In the genomic region with DNA sequence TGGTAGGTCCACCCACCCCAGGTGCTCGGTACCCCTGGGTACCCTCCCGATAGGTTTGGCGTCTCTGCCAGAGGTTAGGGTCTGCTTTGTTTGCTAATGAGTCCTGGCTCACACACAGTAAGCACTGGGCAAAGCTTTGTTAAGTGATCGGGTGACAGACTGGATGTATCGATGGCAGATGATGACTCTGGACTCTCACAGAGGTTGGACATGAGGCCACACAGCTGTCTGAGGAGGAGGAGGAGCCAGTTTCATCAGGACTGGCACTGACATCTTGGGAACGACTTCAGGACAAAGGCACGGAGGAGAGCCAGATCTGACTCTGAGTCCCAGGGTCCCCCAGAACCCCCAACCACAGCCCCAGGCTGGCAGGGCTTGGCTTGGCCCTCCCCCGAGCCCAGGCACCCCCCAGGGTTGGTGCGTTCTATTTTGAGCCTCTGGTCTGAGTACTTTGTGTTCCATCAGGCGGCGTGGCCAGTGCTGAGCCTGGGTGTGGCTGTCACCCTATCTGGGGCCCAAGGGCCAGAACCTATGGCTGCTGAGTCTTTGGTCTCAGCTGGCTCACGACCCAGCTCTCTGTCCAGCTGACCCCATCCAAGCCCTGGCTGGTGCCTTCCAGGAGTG, we compare ENCODE assay signal across 11 mouse cellular contexts.
DNase-seq lines count a peak whose midpoint lies in the region; ATAC-seq lines count a peak whose summit lies in the region.
"Had no signal": no experiment of that assay in that cellular context is flagged by ENCODE, and none has a peak within 500 bp of the region (broad histone marks: within the 10 kb centered on the region; RNA-seq: fewer than 3 reads in every experiment).

No protein-coding gene starts in this region.

- ATAC-seq in midbrain, embryonic 13.5 days, result no peak; the same call in 1 of the 2 replicates
- no peak for ATAC-seq in stomach, embryonic 16.5 days (ENCODE audit: insufficient read depth, low FRiP score)
- no peak for ATAC-seq in CD4-positive, CD25-positive, alpha-beta regulatory T cell, adult 4 months
- ATAC-seq: activated CD4-positive, CD25-positive, alpha-beta regulatory T cell, adult 4 months; midbrain, embryonic 15.5 days had no signal

- no peak for DNase-seq in midbrain, embryonic 10.5 days (ENCODE audit: low spot score)
- peak; percentile 87 for DNase-seq in heart, embryonic 10.5 days (ENCODE audit: low spot score)
- DNase-seq in liver, result peak; percentile 40
- DNase-seq in layer of hippocampus, postnatal 14 days (ENCODE audit: low spot score in 2 of 2), result no peak
- no peak for DNase-seq in thymus, adult 18-20 months
- DNase-seq: kidney, adult 18-20 months had no signal

- H3K36me3 ChIP-seq in midbrain, embryonic 10.5 days, result no peaks in the 10 kb centered on the region
- no peaks in the 10 kb centered on the region for H3K36me3 ChIP-seq in midbrain, embryonic 13.5 days
- H3K36me3 ChIP-seq in heart, embryonic 10.5 days, result no peaks in the 10 kb centered on the region
- no peaks in the 10 kb centered on the region for H3K36me3 ChIP-seq in stomach, embryonic 16.5 days (ENCODE audit: control insufficient read depth, insufficient read depth, low read length)
- H3K36me3 ChIP-seq: midbrain, embryonic 15.5 days had no signal

- peak overlapping the region; percentile 50 for H3K27ac ChIP-seq in midbrain, embryonic 10.5 days (replicated peaks)
- no peak overlapping the region for H3K27ac ChIP-seq in midbrain, embryonic 13.5 days
- H3K27ac ChIP-seq in heart, embryonic 10.5 days, result peak overlapping the region; percentile 82
- H3K27ac ChIP-seq in stomach, embryonic 16.5 days (ENCODE audit: low read length), result no peak overlapping the region
- H3K27ac ChIP-seq: midbrain, embryonic 15.5 days had no signal

- no peak overlapping the region for H3K4me3 ChIP-seq in midbrain, embryonic 10.5 days
- no peak overlapping the region for H3K4me3 ChIP-seq in midbrain, embryonic 13.5 days (replicated peaks)
- no peak overlapping the region for H3K4me3 ChIP-seq in heart, embryonic 10.5 days
- no peak overlapping the region for H3K4me3 ChIP-seq in stomach, embryonic 16.5 days (replicated peaks; ENCODE audit: low read length)
- H3K4me3 ChIP-seq: midbrain, embryonic 15.5 days had no signal

- no peaks in the 10 kb centered on the region for H3K9me3 ChIP-seq in midbrain, embryonic 10.5 days (replicated peaks)
- H3K9me3 ChIP-seq in midbrain, embryonic 13.5 days, result no peaks in the 10 kb centered on the region
- H3K9me3 ChIP-seq in heart, embryonic 10.5 days, result no peaks in the 10 kb centered on the region
- H3K9me3 ChIP-seq in stomach, embryonic 16.5 days (replicated peaks; ENCODE audit: control insufficient read depth, low read length), result no peaks in the 10 kb centered on the region
- H3K9me3 ChIP-seq: midbrain, embryonic 15.5 days had no signal

- WGBS in midbrain, embryonic 10.5 days, result 71% methylated on average over 12 of the region's 12 CpGs
- WGBS in midbrain, embryonic 13.5 days, result 69% methylated on average over 12 of the region's 12 CpGs
- 42% methylated on average over 12 of the region's 12 CpGs for WGBS in heart, embryonic 10.5 days
- WGBS in stomach, embryonic 16.5 days, result 42% methylated on average over 12 of the region's 12 CpGs

- H3K9ac ChIP-seq in midbrain, embryonic 13.5 days (replicated peaks), result no peak overlapping the region
- peak overlapping the region; percentile 39; the same call in 1 of the 2 replicates for H3K9ac ChIP-seq in stomach, embryonic 16.5 days (ENCODE audit: low read length)
- H3K9ac ChIP-seq: midbrain, embryonic 15.5 days had no signal

- peaks cover 44% of the 10 kb centered on the region for H3K4me1 ChIP-seq in midbrain, embryonic 10.5 days
- 0 out of 2 replicates have a peak, but pooled peaks cover 3% of the 10 kb centered on the region for H3K4me1 ChIP-seq in midbrain, embryonic 13.5 days (replicated peaks)
- H3K4me1 ChIP-seq in heart, embryonic 10.5 days, result peaks cover 83% of the 10 kb centered on the region
- H3K4me1 ChIP-seq in stomach, embryonic 16.5 days (ENCODE audit: control insufficient read depth, insufficient read depth, low read length), result peaks cover 26% of the 10 kb centered on the region
- H3K4me1 ChIP-seq: midbrain, embryonic 15.5 days had no signal

- peaks cover 3% of the 10 kb centered on the region; the same call in 1 of the 2 replicates for H3K27me3 ChIP-seq in midbrain, embryonic 10.5 days (ENCODE audit: low read depth, poor library complexity, severe bottlenecking)
- H3K27me3 ChIP-seq in midbrain, embryonic 13.5 days, result no peaks in the 10 kb centered on the region
- H3K27me3 ChIP-seq in heart, embryonic 10.5 days (ENCODE audit: insufficient read depth, poor library complexity, severe bottlenecking), result no peaks in the 10 kb centered on the region
- H3K27me3 ChIP-seq in stomach, embryonic 16.5 days (ENCODE audit: control insufficient read depth, insufficient read depth, low read length), result no peaks in the 10 kb centered on the region
- H3K27me3 ChIP-seq: midbrain, embryonic 15.5 days had no signal

- H3K4me2 ChIP-seq in midbrain, embryonic 13.5 days (replicated peaks), result no peak overlapping the region
- H3K4me2 ChIP-seq in stomach, embryonic 16.5 days (ENCODE audit: low read depth, low read length), result no peak overlapping the region
- H3K4me2 ChIP-seq: midbrain, embryonic 15.5 days had no signal

Comparison
In these comparisons a context has a peak if more than half of its experiments do, and no peak if none do; other contexts are left out.
1. H3K27ac ChIP-seq: peak in midbrain, embryonic 10.5 days (single experiment) and heart, embryonic 10.5 days (single experiment); none in midbrain, embryonic 13.5 days (single experiment) and stomach, embryonic 16.5 days (single experiment).
2. DNase-seq: peak in heart, embryonic 10.5 days (single experiment) and liver (single experiment); none in midbrain, embryonic 10.5 days (single experiment), layer of hippocampus, postnatal 14 days (0 of 2) and thymus, adult 18-20 months (0 of 2).